Mouse (Mus musculus) G1E (cell line): ENCODE results near the gene Sorcs2.

Source experiments
- CTCF ChIP-seq: IDR thresholded peaks from 2 replicates; pipeline ENCODE4 v1.5.1; 2012; ENCODE audit warnings: low read depth, low read length, inconsistent platforms, mixed read lengths
- GATA1 ChIP-seq: IDR thresholded peaks from 2 replicates; pipeline ENCODE4 v1.6.1; 2012; ENCODE audit warnings: borderline replicate concordance, low read length, inconsistent platforms, mixed read lengths
- POLR2AphosphoS5 ChIP-seq: IDR thresholded peaks from 2 replicates; pipeline ENCODE4 v1.6.1; 2012; ENCODE audit warnings: low read depth, low read length, inconsistent platforms; ENCODE audit not compliant: insufficient replicate concordance

DNA sequence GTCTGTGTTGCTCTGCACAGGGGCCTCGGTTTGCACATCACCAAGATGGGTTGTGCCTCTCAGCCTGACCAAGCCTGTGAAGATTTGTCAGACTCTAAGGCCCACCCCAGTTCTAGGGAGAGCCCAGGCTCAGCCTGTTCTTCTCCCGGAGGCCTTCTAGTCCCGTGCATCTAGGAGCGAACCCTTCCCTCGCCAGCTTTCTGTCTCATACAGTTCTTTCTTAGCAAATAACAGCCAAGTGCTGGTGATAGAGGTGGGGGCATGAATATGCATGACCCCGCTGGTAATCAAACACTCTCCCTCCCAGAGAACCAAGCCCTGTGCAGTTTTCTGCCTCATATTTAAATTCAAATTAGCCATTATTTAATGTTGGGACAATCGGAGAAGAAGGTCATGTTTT, 282.4 kb downstream of the Sorcs2 start:
- TF ChIP-seq CTCF (no peak), GATA1 (no peak), POLR2AphosphoS5 (no peak)
